Mouse (Mus musculus) layer of hippocampus, adult 9-10 months (tissue): ENCODE results near the gene Sesn2.
A peak's percentile ranks its signal among the peaks of the same experiment; 100 is the strongest.
"Not testable (repeated sequence)": the region's sequence is repeated elsewhere in the genome, so short reads cannot be mapped to it uniquely, and the experiment has no call there.

ENCODE experiments used
- DNase-seq: peaks from one replicate; pipeline ENCODE4 v3.0.0; 2022; ENCODE audit warnings: low spot score

The Sesn2 gene

GRCm38 (mm10) chr4:132482104-132482503 is 28.2 kb downstream of the Sesn2 start:
- DNase-seq, result not testable (repeated sequence)

DNA sequence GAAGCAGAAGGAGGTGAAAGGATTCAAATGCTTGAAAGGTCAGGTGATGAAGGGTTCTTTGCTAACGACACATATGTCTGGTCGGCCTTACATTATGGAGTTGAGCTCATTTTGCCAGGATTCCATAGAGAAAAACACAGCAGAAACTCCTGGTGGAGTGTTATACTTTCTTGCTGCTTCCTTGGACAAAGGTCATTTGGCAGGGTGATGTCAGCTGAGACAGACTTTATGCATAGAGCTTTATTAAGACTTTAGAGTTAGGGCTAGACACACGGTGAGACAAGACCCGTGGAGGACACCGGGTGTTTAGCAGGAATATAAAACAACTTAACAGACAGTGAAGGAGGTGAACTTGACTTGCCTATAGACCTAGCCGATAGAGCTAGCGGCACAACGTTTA is 32.5 kb downstream of the Sesn2 start:
- DNase-seq, result no peak

- DNase-seq, result no peak
Measured at GRCm38 (mm10) chr4:132475895-132476878, 34.1 kb downstream of the Sesn2 start.

DNA sequence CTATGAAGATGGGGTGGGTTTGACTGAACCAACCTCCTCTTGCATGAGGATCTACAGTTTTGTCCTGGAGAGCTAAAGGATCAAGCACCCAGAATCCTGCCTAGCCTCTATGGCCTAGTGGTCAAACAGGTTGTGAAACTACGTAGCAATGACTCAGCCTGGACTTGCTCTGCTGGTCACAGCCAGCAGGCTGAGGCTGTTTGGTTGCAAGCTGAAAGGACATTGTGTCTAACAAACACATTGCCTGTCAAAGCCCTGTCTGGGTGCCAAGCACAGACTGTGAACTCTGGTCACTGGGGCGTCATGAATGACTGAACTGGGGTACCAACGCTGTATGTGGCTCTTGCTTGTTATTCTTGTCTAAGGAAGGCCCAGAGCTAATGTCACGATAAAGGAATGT is 35.7 kb downstream of the Sesn2 start:
- no peak for DNase-seq

GRCm38 (mm10) chr4:132473411-132473810 is 36.9 kb downstream of the Sesn2 start:
- DNase-seq, result no peak

- no peak for DNase-seq
Measured at GRCm38 (mm10) chr4:132469873-132470272, 40.4 kb downstream of the Sesn2 start.

DNA sequence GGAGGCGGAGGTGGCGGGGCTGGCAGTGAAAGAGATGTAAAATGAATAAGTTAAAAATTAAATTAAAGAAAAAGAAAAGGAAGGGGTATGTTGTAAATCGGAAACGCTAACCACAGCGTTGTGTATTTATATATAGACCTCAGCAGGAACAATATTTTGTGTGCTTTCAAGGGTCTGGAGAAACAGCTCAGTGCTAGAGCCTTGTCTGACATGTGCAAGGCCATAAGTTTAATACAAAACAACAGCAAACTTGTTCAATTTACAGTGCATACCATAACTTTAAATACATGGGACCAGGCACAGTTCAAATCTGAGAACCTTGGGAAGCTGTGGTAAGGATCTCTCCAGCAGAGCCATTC is 46.1 kb downstream of the Sesn2 start:
- DNase-seq, result no peak

GRCm38 (mm10) chr4:132463430-132464254 is 46.7 kb downstream of the Sesn2 start, which contains the start of gene Med18:
Med18 (minus strand) TSS chr4:132463921.
- peak; percentile 78 for DNase-seq

GRCm38 (mm10) chr4:132462836-132463235 is 47.5 kb downstream of the Sesn2 start:
- no peak for DNase-seq

GRCm38 (mm10) chr4:132460225-132460624 is 50.1 kb downstream of the Sesn2 start:
- DNase-seq, result no peak

DNA sequence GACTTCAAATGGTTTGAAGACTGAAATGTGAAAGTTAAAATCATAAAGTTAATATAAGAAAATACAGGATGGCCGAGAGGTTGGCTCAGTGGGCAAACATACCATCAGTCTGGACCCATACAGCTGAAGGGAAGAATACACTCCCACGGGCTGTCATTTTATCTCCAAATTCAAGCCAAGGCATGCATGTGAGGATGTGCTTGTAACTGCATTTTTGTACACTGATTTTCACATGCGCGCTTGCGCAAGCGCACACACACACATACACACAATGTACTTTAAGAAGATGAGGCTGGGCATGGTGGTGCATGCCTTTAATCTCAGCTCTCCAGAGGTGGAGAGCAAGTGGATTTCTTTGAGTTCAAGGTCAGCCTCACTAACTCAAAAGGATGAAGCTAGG is 54.7 kb downstream of the Sesn2 start:
- DNase-seq, result no peak

GRCm38 (mm10) chr4:132455146-132455545 is 55.2 kb downstream of the Sesn2 start:
- DNase-seq, result no peak

- no peak for DNase-seq
Measured at GRCm38 (mm10) chr4:132454216-132454615, 56.1 kb downstream of the Sesn2 start.

GRCm38 (mm10) chr4:132449778-132450177 is 60.5 kb downstream of the Sesn2 start:
- DNase-seq, result no peak

- no peak for DNase-seq
Measured at GRCm38 (mm10) chr4:132446105-132446504, 64.2 kb downstream of the Sesn2 start.

- no peak for DNase-seq
Measured at GRCm38 (mm10) chr4:132444516-132444915, 65.8 kb downstream of the Sesn2 start.
